Mouse (Mus musculus) embryonic facial prominence, embryonic 14.5 days (tissue): ENCODE measurements around the gene Med26. TPM values are rescaled to one million over a fixed set of nuclear protein-coding genes. Genes with fewer than 3 reads are reported as not detected.

Experiments
- ATAC-seq: fragments of 200-750 bp; cut with Nextera tagmentation; 2 replicates; pipeline ENCODE4 v1.8.0; 2017; ENCODE audit warnings: low read depth, moderate number of reproducible peaks, moderate TSS enrichment
- DNase-seq: peaks from one replicate; pipeline ENCODE4 v3.0.0-alpha.2; 2015; ENCODE audit warnings: low spot score
- H3K27ac ChIP-seq: fragments of 300-500 bp; sonication (generic); replicated peaks from 2 replicates; pipeline ENCODE4 v1.5.1; 2014; ENCODE audit warnings: low read depth, mild to moderate bottlenecking, low read length, moderate library complexity
- H3K27me3 ChIP-seq: fragments of 300-500 bp; sonication (generic); replicated peaks from 2 replicates; pipeline ENCODE4 v1.6.1; 2014; ENCODE audit warnings: low read length; ENCODE audit not compliant: control insufficient read depth, insufficient read depth
- H3K36me3 ChIP-seq: fragments of 300-500 bp; sonication (generic); 2 replicates; pipeline ENCODE4 v1.6.1; 2014; ENCODE audit warnings: low read length, mixed read lengths; ENCODE audit not compliant: control insufficient read depth, insufficient read depth
- H3K4me1 ChIP-seq: fragments of 300-500 bp; sonication (generic); 2 replicates; pipeline ENCODE4 v1.6.1; 2014; ENCODE audit warnings: antibody characterized with exemption, low read length; ENCODE audit not compliant: control insufficient read depth, insufficient read depth
- H3K4me2 ChIP-seq: fragments of 300-500 bp; sonication (generic); 2 replicates; pipeline ENCODE4 v1.6.1; 2014; ENCODE audit warnings: low read depth, mild to moderate bottlenecking, low read length, moderate library complexity, mixed read lengths
- H3K4me3 ChIP-seq: fragments of 300-500 bp; sonication (generic); 2 replicates; pipeline ENCODE4 v1.5.1; 2014; ENCODE audit warnings: low read depth, mild to moderate bottlenecking, low read length
- H3K9ac ChIP-seq: fragments of 300-500 bp; sonication (generic); 2 replicates; pipeline ENCODE4 v1.6.1; 2014; ENCODE audit warnings: low read depth, mild to moderate bottlenecking, low read length, moderate library complexity, mixed read lengths
- H3K9me3 ChIP-seq: fragments of 300-500 bp; sonication (generic); 2 replicates; pipeline ENCODE4 v1.6.1; 2016; ENCODE audit warnings: low read length; ENCODE audit not compliant: control insufficient read depth
- WGBS: fragments of 180-500 bp; shearing (Covaris S2); extraction: QIAGEN DNeasy Blood & Tissue Kit; methylation state at CpG from one replicate; pipeline ENCODE4 v1.1.7; 2014; 5-methylcytosine and 5-hydroxymethylcytosine counted together
- polyA plus RNA-seq: library from polyadenylated mRNA; unstranded; fragments of >200 nt; fragmentation: Nextera tagmentation; extraction: Ambion mirVana; gene quantifications from 2 replicates; pipeline ENCODE4 v1.2.1, GENCODE M21; 2014

Med26 gene
- polyA plus RNA-seq, 1 experiment from 2014 or later = 16.2 TPM

DNA sequence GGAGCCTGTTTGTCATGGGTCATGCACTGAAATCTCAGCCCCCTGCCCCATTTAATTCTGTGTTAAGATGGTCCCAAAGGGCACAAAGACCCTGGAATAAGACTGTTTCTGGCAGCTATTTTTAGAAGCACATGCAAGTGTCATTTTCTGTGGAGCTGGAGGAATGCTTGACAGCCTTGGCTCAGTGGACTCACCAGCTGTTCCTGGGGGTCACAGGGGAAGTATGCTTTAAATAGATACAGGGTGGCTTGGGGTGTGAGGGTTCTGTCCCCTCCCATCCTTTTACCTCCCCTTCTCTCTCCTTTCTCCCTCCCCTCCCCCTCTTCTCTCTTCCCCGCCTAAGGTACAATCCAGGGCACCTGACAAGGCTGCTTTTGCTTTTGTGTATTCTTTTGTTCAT, 29.9 kb upstream of the Med26 start:
- no peak overlapping the region for H3K27ac ChIP-seq
- 62% methylated on average over 1 of the region's 1 CpGs for WGBS
- H3K4me1 ChIP-seq = no peaks in the 10 kb centered on the region
- peak; percentile 69 for DNase-seq
- no peak for ATAC-seq
- H3K27me3 ChIP-seq = no peaks in the 10 kb centered on the region
- no peaks in the 10 kb centered on the region for H3K9me3 ChIP-seq
- H3K4me2 ChIP-seq = no peak overlapping the region
- no peak overlapping the region for H3K4me3 ChIP-seq
- H3K36me3 ChIP-seq = no peaks in the 10 kb centered on the region
- no peak overlapping the region for H3K9ac ChIP-seq

DNA sequence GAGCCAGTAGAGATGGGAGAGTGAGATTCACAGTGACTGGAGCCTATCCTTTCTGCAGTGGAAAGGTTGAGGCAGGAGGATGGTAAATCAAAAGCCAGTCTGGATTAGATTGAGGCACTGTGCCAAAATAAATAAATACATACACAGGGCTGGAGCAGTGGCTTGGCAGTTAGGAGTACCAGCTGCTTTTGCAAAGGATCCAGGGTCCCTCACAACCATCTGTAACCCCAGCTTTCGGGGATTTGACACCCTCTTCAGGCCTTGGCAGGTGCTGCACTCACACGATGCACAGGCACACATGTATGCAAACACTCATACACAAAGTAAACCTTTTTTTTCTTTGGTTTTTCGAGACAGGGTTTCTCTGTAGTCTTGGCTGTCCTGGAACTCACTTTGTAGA, 29.2 kb upstream of the Med26 start:
- ATAC-seq (no peak), DNase-seq (no peak)
- H3K4me1 ChIP-seq = peaks cover 4% of the 10 kb centered on the region; the same call in 1 of the 2 replicates
- 76% methylated on average over 3 of the region's 3 CpGs for WGBS
- no peak overlapping the region for H3K9ac ChIP-seq
- no peak overlapping the region for H3K27ac ChIP-seq
- H3K27me3 ChIP-seq = no peaks in the 10 kb centered on the region
- H3K9me3 ChIP-seq = no peaks in the 10 kb centered on the region
- no peak overlapping the region for H3K4me2 ChIP-seq
- H3K4me3 ChIP-seq = no peak overlapping the region
- no peaks in the 10 kb centered on the region for H3K36me3 ChIP-seq

DNA sequence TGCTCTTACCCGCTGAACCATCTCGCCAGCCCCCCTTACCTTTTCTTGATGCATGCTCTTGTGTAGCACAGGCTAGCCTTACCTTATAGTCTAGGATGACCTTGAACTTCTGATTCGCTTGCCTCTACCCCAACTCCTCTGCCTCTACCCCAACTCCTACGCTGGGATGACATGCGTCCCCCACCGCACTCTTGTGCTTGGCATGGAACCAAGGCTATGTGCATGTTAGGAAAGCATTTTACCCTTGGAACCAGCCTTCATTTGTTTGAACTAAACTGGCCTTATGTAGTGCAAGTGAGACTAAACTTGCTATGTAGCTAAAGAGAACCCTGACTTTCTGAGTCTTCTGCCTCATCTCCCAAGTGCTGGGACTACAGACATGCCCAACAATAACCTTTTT, 27.8 kb upstream of the Med26 start:
- Histone ChIP-seq H3K36me3 (no peaks in the 10 kb centered on the region), H3K4me1 (peaks cover 4% of the 10 kb centered on the region; the same call in 1 of the 2 replicates), H3K4me2 (no peak overlapping the region), H3K27ac (no peak overlapping the region), H3K9me3 (no peaks in the 10 kb centered on the region), H3K4me3 (no peak overlapping the region), H3K27me3 (no peaks in the 10 kb centered on the region), H3K9ac (no peak overlapping the region)
- ATAC-seq = no peak
- WGBS = 92% methylated on average over 6 of the region's 6 CpGs
- no peak for DNase-seq

DNA sequence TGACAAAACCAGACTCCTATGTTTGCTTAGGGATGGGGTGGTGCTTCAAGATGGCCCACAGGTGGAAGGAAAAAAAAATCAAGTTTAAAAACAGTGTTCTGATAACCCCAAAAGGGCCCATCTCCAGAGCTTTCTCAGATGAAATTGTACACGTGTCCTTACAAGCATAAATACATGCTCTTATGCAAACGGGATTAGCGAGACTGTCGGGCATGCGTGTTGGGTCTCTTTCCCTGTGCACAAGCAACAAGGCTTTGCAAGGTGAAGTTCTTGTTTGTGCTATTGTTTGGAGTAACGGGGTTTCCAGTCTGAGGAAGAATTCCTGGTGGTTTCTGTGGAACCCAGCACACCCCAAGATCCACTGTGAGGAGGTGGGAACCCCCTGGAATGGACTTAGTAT, 25.4 kb upstream of the Med26 start:
- peak; percentile 44 for DNase-seq
- peak overlapping the region; percentile 73 for H3K4me2 ChIP-seq
- H3K27me3 ChIP-seq = no peaks in the 10 kb centered on the region
- H3K9ac ChIP-seq = no peak overlapping the region
- 74% methylated on average over 6 of the region's 6 CpGs for WGBS
- H3K36me3 ChIP-seq = peaks cover 13% of the 10 kb centered on the region
- H3K4me1 ChIP-seq = peaks cover 8% of the 10 kb centered on the region
- H3K9me3 ChIP-seq = no peaks in the 10 kb centered on the region
- no peak for ATAC-seq
- no peak overlapping the region for H3K4me3 ChIP-seq
- no peak overlapping the region for H3K27ac ChIP-seq

DNA sequence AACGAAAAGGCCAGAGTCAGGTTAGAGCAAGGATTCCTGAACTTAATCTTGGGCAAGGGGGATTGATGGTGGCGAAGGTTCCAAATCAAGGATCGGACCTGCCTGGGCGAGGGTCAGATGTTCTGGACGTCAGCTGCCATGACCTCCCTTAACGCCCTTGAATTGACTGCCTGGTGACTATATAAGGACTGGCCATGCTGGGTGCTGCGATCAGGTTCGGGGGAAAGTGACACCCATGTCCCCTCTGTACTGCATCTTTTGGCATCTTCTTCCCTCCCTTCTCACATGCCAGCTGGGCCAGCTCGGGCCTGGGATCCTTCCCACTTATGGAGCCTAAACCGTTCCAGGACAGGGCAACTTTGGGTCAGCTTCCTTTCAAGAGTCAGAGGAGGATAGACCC, 24.4 kb upstream of the Med26 start:
- WGBS = 9% methylated on average over 10 of the region's 10 CpGs
- H3K4me1 ChIP-seq = peaks cover 8% of the 10 kb centered on the region
- ATAC-seq = no peak
- no peaks in the 10 kb centered on the region for H3K27me3 ChIP-seq
- DNase-seq = no peak
- no peaks in the 10 kb centered on the region for H3K9me3 ChIP-seq
- peak overlapping the region; percentile 73 for H3K4me2 ChIP-seq
- H3K36me3 ChIP-seq = peaks cover 22% of the 10 kb centered on the region
- peak overlapping the region; percentile 80 for H3K9ac ChIP-seq
- H3K4me3 ChIP-seq = peak overlapping the region; percentile 70
- no peak overlapping the region; the same call in 1 of the 2 replicates for H3K27ac ChIP-seq

DNA sequence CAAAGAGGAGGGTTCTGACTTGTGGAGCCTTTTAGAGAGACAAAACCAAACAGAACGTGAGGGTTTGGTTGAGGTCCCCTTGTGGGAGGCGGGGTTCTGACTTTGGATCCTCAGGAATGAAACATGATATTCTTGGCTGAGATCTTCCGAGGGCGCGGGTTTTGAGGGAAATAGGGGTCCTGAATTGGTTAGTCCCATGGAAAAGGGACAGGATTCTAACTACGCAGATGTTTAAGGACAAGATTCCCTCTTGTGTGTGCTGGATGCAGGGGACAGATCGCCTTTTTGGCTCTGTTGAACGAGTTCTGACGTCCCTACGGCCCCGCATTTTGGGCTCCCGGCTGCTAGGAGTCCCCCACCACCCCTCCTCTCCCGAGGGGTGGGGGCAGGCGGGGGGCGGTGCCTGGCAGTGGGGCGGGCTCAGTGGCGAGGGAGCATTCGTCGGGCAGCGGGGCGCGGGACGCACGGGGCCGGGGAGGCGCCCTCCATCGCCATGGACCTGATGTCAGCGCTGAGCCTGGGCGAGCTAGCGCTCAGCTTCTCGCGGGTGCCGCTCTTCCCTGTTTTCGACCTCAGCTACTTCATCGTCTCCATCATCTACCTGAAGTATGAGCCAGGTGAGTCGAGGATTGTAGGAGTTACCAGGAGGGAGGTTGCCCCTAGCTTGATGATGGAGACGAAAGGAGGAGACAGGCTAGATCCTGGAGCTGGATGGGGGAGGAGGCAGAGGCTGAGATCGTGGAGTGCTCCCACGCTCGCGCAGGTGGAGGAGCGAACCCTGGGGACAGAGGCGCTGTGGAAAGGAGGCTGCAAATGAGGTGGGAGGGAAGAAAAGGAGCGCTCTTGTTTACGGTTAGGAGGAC, 23.8 kb upstream of the Med26 start, which contains the start of gene Tmem38a:
TSS of gene Tmem38a (plus strand) at position 445 of the 863 bp plus-strand sequence.
- H3K27ac ChIP-seq = peak within 1 kb of the TSS; percentile 95
- no peaks in the 10 kb centered on the region for H3K27me3 ChIP-seq
- ATAC-seq (peak; percentile 30), DNase-seq (peak; percentile 84)
- peaks cover 29% of the 10 kb centered on the region for H3K36me3 ChIP-seq
- H3K4me2 ChIP-seq = peak within 1 kb of the TSS; percentile 73
- peak within 1 kb of the TSS; percentile 80 for H3K9ac ChIP-seq
- peaks cover 8% of the 10 kb centered on the region for H3K4me1 ChIP-seq
- H3K4me3 ChIP-seq = peak within 1 kb of the TSS; percentile 70
- H3K9me3 ChIP-seq = no peaks in the 10 kb centered on the region
- under 1% methylated on average over 36 of the region's 45 CpGs for WGBS

DNA sequence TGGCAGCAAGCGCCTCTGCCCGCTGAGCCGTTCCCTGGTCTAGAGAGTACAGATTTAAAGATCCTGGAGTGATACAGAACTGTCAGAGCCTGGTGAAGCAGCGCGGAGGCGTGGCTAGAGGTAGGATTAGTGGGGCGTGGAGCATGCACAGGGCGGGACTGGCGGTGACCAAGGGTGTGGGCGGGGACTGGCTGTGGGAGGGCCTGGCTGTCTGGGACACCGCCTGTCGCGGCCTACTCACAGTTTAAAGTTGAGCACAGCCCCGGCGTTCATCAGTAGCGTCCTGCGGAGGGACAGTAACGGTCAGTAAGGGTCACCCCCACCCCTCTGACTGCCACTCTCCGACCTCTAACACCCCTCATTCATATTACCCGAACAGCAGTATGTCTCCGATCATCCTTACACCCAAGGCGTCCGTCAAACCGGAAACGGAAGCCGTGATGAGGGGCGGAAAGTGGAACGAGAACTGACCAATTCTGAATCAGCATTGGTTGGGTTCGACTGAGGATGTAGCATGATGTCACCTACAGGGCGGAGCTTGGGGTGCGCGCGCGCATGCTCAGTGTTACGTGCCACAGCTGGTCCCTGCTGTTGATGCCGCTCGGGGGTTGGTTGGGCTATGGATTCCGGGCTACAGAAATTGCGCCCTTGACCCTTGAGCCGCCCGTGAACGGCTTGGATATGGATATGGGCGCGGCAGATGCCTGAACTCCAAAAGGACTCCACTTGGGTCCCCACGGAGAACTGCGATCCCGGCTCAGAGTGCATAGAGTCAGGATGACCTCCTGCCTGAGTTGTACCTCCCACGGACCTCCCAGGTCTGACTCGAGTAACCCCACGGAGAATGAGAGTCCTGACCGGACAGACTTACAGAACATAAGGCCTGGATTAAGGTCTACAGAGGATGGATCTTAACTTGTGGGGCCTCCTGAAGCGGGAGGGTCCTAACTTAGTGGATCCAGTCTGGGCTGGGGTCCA, 22.9 kb upstream of the Med26 start, which contains the start of gene Smim7:
TSS of gene Smim7 (minus strand) at position 456 of the 978 bp plus-strand sequence.
- H3K27me3 ChIP-seq = no peaks in the 10 kb centered on the region
- peaks cover 38% of the 10 kb centered on the region for H3K36me3 ChIP-seq
- H3K9me3 ChIP-seq = no peaks in the 10 kb centered on the region
- peak; percentile 97 for ATAC-seq
- H3K4me3 ChIP-seq = peak within 1 kb of the TSS; percentile 70
- WGBS = 0% methylated on average over 39 of the region's 52 CpGs
- H3K4me1 ChIP-seq = peaks cover 8% of the 10 kb centered on the region
- H3K27ac ChIP-seq = peak within 1 kb of the TSS; percentile 95
- DNase-seq = peak; percentile 99
- H3K9ac ChIP-seq = peak within 1 kb of the TSS; percentile 80
- peak within 1 kb of the TSS; percentile 73 for H3K4me2 ChIP-seq

DNA sequence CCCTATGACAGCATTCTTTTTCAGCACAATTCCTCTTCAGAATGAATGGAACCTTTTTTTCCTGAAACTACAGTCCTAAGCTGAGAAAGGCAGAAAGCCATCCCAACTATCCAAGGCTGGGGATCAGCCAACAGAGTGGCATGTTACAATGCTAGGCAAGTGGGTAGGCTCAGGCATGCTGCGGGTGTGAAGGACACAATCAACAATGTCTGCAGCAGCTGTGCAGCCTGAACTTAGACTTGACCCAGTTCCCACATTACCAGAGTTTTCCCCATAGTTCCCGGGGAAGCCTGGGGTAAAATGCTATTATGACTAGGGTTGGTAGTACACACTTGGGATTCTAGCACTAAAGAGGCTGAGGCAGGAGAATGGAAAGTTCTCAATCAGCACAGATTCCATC, 17.9 kb upstream of the Med26 start:
- Histone ChIP-seq H3K36me3 (peaks cover 63% of the 10 kb centered on the region), H3K9me3 (no peaks in the 10 kb centered on the region), H3K4me3 (no peak overlapping the region), H3K27ac (no peak overlapping the region), H3K4me1 (peaks cover 4% of the 10 kb centered on the region), H3K4me2 (no peak overlapping the region), H3K9ac (no peak overlapping the region), H3K27me3 (no peaks in the 10 kb centered on the region)
- DNase-seq (no peak), ATAC-seq (no peak)
- 96% methylated on average over 2 of the region's 2 CpGs for WGBS
